Mouse (Mus musculus) kidney, postnatal 0 days (tissue): Measurements from ENCODE around the gene Yy1. TPM values are rescaled to one million over a fixed set of nuclear protein-coding genes. Genes with fewer than 3 reads are reported as not detected.
"Not testable (repeated sequence)": the region's sequence is repeated elsewhere in the genome, so short reads cannot be mapped to it uniquely, and the experiment has no call there.

Experiments
- ATAC-seq: fragments of 200-750 bp; cut with Nextera tagmentation; replicated peaks from 2 replicates; pipeline ENCODE4 v1.8.0; 2017; ENCODE audit warnings: low read depth, moderate number of reproducible peaks, moderate TSS enrichment, moderate library complexity; ENCODE audit not compliant: low FRiP score
- DNase-seq: peaks from one replicate; pipeline ENCODE4 v3.0.0-alpha.2; 2016; ENCODE audit warnings: low spot score
- H3K27ac ChIP-seq: fragments of 300-500 bp; sonication (generic); 2 replicates; pipeline ENCODE4 v1.5.1; 2014; ENCODE audit warnings: mild to moderate bottlenecking
- H3K27me3 ChIP-seq: fragments of 300-500 bp; sonication (generic); 2 replicates; pipeline ENCODE4 v1.6.1; 2014; ENCODE audit warnings: low read length, mixed read lengths; ENCODE audit not compliant: insufficient read depth
- H3K36me3 ChIP-seq: fragments of 300-500 bp; sonication (generic); 2 replicates; pipeline ENCODE4 v1.6.1; 2014; ENCODE audit warnings: low read length, mixed read lengths; ENCODE audit not compliant: insufficient read depth
- H3K4me1 ChIP-seq: fragments of 300-500 bp; sonication (generic); replicated peaks from 2 replicates; pipeline ENCODE4 v1.6.1; 2014; ENCODE audit warnings: antibody characterized with exemption, low read length, mixed read lengths; ENCODE audit not compliant: insufficient read depth
- H3K4me2 ChIP-seq: fragments of 300-500 bp; sonication (generic); 2 replicates; pipeline ENCODE4 v1.6.1; 2014; ENCODE audit warnings: mild to moderate bottlenecking, low read length, moderate library complexity, mixed read lengths
- H3K4me3 ChIP-seq: fragments of 300-500 bp; sonication (generic); replicated peaks from 2 replicates; pipeline ENCODE4 v1.5.1; 2014; ENCODE audit warnings: low read depth, low read length
- H3K9ac ChIP-seq: fragments of 300-500 bp; sonication (generic); 2 replicates; pipeline ENCODE4 v1.6.1; 2014; ENCODE audit warnings: low read depth, low read length
- H3K9me3 ChIP-seq: fragments of 300-500 bp; sonication (generic); replicated peaks from 2 replicates; pipeline ENCODE4 v1.6.1; 2016; ENCODE audit warnings: low read length, inconsistent platforms, mixed read lengths
- CTCF ChIP-seq: IDR thresholded peaks from 2 replicates; pipeline ENCODE4 v1.5.1; 2016; ENCODE audit warnings: antibody characterized with exemption, low read depth, mild to moderate bottlenecking, moderate library complexity
- WGBS: fragments of 180-500 bp; shearing (Covaris S2); extraction: QIAGEN DNeasy Blood & Tissue Kit; methylation state at CpG from one replicate; pipeline ENCODE4 v1.1.7; 2014; 5-methylcytosine and 5-hydroxymethylcytosine counted together
- polyA plus RNA-seq: library from polyadenylated mRNA; unstranded; fragments of >200 nt; fragmentation: Nextera tagmentation; extraction: Ambion mirVana; gene quantifications from 2 replicates; pipeline ENCODE4 v1.2.1, GENCODE M21; 2015

Gene Yy1
- polyA plus RNA-seq, 1 experiment from 2014 or later, result 17.3 TPM

DNA sequence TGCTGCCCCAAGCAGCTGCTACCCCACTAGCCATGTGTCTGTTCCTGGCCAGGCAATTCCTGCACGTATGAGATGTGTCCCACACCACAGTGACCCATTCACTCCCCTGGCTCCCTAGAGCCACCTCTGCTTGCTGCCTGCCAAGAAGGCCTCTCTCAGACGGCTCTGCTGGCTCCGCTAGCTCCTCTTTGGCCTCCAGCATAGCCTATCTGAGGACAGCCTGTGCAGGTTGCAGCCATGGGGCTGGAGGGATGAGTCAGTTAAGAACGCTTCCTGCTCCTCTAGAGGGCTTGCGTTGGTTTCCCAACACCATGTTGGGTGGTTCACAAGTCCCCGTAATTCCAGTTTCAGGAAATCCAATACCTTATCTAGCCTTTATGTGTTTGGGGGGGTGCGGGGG is 49.9 kb downstream of the Yy1 start:
- H3K27me3 ChIP-seq, result no peaks in the 10 kb centered on the region
- no peak overlapping the region; the same call in 1 of the 2 replicates for H3K27ac ChIP-seq
- no peaks in the 10 kb centered on the region for H3K9me3 ChIP-seq
- ATAC-seq (no peak), DNase-seq (no peak)
- WGBS, result 89% methylated on average over 7 of the region's 7 CpGs
- H3K9ac ChIP-seq, result no peak overlapping the region
- TF ChIP-seq CTCF, result no peak
- H3K4me3 ChIP-seq, result no peak overlapping the region
- H3K36me3 ChIP-seq, result 0 out of 2 replicates have a peak, but pooled peaks cover 18% of the 10 kb centered on the region
- H3K4me1 ChIP-seq, result peaks cover 5% of the 10 kb centered on the region; the same call in 1 of the 2 replicates
- H3K4me2 ChIP-seq, result no peak overlapping the region

DNA sequence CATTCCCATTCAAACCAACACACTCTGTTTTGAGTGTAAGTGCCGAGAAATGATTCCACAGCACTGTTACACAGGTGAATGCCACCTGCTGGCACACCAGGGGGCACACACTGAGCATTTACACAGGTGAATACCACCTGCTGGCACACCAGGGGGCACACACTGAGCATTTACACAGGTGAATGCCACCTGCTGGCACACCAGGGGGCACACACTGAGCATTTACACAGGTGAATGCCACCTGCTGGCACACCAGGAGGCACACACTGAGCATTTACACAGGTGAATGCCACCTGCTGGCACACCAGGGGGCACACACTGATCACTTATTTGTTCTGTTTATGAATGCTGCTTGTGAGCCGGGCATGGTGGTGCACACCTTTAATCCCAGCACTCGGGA is 55.3 kb downstream of the Yy1 start:
- H3K4me2 ChIP-seq, H3K9ac ChIP-seq, ATAC-seq, DNase-seq, H3K27ac ChIP-seq, H3K9me3 ChIP-seq, H3K27me3 ChIP-seq, H3K4me1 ChIP-seq, H3K4me3 ChIP-seq: not testable (repeated sequence)
- 0 out of 2 replicates have a peak, but pooled peaks cover 11% of the 10 kb centered on the region for H3K36me3 ChIP-seq
- 93% methylated on average over 3 of the region's 3 CpGs for WGBS
- TF ChIP-seq CTCF, result peak; percentile 62

DNA sequence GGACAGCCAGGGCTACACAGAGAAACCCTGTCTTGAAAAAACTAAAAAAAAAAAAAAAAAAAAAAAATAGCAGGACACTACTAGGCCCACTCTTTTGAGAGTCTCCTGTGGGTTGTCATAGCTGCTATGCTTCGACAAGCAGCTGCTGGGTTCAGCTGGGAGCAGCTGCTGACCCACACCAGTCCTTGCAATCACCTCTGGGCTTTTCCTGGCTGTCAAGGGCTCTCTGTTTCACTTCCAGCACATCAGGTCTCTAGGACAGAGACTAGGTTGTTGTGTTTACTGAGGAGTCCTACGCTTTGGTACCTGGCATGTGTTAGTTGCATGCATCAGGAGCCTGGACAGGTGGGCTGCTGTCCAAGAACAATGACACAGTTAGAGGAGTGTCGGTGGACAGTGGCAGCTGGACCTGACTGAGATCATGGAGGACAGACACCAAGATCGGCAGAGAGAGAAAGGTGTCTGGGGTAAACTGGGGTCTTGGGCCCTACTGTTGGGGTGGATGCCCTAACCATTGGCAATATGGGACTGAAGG is 56.8 kb downstream of the Yy1 start:
- Histone ChIP-seq H3K9me3 (no peaks in the 10 kb centered on the region), H3K4me1 (0 out of 2 replicates have a peak, but pooled peaks cover 5% of the 10 kb centered on the region), H3K36me3 (0 out of 2 replicates have a peak, but pooled peaks cover 5% of the 10 kb centered on the region), H3K27me3 (no peaks in the 10 kb centered on the region), H3K9ac (no peak overlapping the region), H3K4me3 (no peak overlapping the region), H3K4me2 (no peak overlapping the region), H3K27ac (no peak overlapping the region)
- WGBS, result 75% methylated on average over 4 of the region's 4 CpGs
- TF ChIP-seq CTCF, result no peak
- DNase-seq, result no peak
- ATAC-seq, result no peak

DNA sequence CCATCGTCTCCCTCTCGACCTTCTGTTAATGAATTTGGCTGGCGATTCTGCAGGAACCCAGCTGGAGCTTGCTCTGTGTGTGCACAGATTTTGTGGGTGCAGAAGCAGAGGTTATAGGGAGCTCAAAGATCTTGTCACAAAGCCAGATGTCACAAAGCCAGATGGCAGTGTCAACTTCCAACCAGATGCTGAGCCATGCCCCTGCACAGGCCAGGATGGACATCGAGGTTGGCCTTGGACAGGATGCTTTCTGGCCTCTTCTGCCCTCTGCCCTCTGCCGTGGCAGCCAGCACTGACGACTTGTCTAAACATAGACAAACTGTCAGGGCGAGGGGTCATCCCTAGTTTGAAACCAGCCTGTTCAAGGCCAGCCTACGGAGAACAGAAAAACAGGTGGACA is 57.4 kb downstream of the Yy1 start:
- no peaks in the 10 kb centered on the region for H3K27me3 ChIP-seq
- DNase-seq (no peak), ATAC-seq (no peak)
- 32% methylated on average over 8 of the region's 8 CpGs for WGBS
- 0 out of 2 replicates have a peak, but pooled peaks cover 2% of the 10 kb centered on the region for H3K36me3 ChIP-seq
- no peak overlapping the region for H3K4me3 ChIP-seq
- no peak overlapping the region for H3K9ac ChIP-seq
- H3K4me1 ChIP-seq, result 0 out of 2 replicates have a peak, but pooled peaks cover 5% of the 10 kb centered on the region
- no peaks in the 10 kb centered on the region for H3K9me3 ChIP-seq
- H3K27ac ChIP-seq, result no peak overlapping the region
- H3K4me2 ChIP-seq, result no peak overlapping the region
- no peak for TF ChIP-seq CTCF

DNA sequence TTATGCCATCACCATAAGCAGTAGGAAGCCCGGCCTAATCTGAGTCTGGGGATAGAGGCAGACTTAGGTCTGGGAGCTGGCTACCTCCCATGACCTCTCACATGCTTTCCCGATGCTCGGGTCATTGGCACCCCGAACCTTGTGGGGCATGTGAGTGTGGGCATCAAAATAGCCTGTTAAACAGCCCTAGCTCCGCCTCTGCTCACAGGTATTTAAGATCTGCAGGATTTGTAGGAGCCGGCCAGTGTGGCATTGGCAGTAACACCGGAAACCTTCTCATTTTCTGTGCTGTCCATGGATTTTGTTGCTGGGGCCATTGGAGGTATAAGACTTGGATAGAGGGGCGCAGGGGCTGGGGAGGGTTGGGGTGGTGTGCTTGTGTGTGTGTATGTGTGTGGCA is 58.1 kb downstream of the Yy1 start:
- Histone ChIP-seq H3K36me3 (no peaks in the 10 kb centered on the region), H3K4me1 (0 out of 2 replicates have a peak, but pooled peaks cover 5% of the 10 kb centered on the region), H3K27me3 (no peaks in the 10 kb centered on the region), H3K4me3 (no peak overlapping the region), H3K9ac (no peak overlapping the region), H3K4me2 (no peak overlapping the region), H3K27ac (no peak overlapping the region), H3K9me3 (no peaks in the 10 kb centered on the region)
- DNase-seq (no peak), ATAC-seq (no peak)
- no peak for TF ChIP-seq CTCF
- 90% methylated on average over 8 of the region's 8 CpGs for WGBS

DNA sequence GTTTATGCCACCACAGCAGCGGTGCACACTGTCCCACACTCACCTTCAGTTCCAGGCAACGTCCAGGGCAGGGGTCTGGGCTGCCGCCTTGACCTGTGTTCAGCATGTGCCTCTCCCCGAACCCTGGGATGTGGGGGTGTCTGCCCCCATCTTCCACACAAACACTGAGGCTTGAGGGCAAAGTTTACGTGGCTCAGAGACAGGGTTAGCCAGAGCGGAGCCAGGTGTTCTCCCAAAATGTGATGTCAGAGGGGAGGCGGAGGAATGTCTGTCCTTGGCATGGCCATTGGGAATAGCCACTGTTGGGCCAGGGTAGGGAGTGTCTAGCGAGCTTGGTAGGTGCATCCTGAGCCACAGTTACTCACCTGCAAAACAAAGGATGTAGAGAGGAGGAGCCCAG is 60.0 kb downstream of the Yy1 start:
- TF ChIP-seq CTCF, result no peak
- no peaks in the 10 kb centered on the region for H3K9me3 ChIP-seq
- no peaks in the 10 kb centered on the region for H3K36me3 ChIP-seq
- H3K4me2 ChIP-seq, result no peak overlapping the region
- no peak overlapping the region for H3K4me3 ChIP-seq
- H3K4me1 ChIP-seq, result 0 out of 2 replicates have a peak, but pooled peaks cover 5% of the 10 kb centered on the region
- no peaks in the 10 kb centered on the region for H3K27me3 ChIP-seq
- H3K9ac ChIP-seq, result no peak overlapping the region
- DNase-seq (no peak), ATAC-seq (no peak)
- 90% methylated on average over 8 of the region's 8 CpGs for WGBS
- H3K27ac ChIP-seq, result no peak overlapping the region
